Mouse (Mus musculus) layer of hippocampus, adult 9-11 months (tissue): ENCODE data around the gene N4bp1.

Experiments used
- DNase-seq: peaks from one replicate; pipeline ENCODE4 v3.0.0; 2022

The N4bp1 gene

DNA sequence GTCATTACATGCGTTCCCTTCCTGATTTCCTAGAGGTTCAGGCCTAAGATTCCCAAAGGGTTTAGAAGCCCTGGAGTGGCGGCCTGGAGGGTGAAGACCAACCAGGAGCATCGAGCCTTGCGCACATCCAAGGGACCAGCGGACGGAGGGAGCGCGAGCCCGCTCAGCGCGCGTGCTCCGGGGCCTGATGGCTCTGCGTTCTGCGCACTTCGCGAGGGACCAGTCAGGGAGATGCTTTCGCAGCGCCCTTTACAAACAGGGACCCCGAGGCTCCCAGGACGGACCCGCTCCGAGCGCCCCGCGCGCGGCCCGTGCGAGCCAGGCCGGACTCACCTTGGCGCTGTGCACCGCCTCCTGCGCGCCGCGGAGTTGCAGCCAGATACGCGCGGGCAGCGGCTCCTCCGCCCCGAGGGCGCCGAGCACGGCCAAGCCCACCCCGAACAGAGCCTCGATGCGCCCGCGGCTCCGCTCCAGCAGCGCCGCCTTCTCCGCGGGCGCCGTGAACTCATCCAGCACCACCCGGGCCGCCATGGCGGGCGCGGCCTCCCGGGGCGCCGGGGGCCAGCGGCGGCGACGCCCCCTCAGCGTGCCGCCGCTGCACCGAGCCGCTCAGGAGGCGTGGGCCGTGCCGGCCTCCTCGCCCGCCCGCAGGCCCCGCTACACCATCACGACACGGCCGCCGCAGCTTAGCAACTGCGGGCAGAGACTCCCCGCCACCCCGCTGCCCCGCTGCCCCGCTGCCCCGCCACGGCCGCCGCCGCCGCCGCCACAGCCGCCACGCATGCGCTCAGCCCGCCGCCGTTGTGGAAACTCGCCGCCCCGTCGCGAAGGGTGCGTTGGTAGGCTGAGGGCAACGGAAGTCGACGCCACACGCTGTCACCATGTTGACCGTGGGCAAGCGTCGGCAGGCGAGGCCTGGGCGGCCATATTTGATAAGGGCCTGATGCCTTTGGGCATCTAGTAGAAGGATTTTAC is at the start of gene N4bp1:
Gene N4bp1 (minus strand): TSS at position 770 of the 975 bp plus-strand sequence.
- DNase-seq: peak; percentile 94

DNA sequence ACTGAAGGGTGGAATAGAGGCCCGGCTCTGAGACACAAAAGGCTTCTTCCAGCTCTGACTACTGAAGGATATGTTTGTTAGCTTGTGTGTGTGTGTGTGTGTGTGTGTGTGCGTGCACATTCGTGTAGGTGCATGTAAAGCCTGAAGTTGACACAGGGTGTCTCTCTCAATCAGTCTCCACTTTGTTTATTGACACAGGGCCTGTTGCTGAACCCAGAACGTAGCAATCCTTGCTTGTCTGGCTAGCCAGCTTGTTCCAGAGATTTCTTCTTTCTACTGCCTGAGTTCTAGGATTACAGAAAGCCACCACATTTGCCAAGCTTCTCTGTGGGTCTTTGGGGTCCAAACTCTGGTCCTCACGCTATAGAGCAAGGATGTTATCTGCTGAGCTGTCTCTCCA is 49.8 kb upstream of the N4bp1 start:
- DNase-seq: no peak

DNA sequence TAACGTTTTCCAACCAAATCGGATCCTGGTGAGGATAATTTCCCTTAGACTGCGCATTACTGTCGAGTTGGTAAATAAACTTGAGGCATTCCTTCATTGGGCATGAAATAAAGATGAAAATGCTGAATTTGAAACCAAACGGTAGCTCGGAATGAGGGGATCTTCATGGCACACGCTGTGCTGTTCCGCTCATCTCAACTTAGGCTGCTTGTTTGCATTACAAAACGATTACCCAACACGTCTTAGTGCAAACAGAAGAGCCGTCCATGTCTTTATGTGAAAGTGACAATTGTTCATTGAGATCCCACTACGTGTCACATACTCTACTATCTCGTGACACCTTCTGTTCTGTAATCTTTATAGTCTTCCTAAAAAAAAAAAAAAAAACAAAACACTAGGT is 49.3 kb upstream of the N4bp1 start:
- no peak for DNase-seq

DNA sequence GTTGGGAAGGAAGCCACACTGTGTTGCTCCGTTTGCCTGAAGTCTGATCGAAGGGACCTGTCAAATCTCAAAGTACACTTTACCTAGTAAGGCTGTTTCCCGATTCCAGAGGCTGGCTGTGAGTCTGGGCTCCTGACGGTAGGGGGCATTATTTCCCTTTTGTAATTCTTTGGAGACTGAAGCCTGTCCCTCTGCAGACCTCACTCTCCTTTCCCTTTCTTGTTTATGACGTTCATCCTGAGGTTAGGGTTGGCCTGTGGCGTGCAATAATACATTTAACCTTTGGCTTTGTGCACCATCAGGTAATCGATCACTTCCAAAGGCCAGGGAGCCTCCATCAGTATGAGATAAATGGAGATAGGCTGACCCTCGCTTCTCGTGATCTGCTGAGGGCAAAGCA is 48.8 kb upstream of the N4bp1 start:
- DNase-seq: peak; percentile 31

DNA sequence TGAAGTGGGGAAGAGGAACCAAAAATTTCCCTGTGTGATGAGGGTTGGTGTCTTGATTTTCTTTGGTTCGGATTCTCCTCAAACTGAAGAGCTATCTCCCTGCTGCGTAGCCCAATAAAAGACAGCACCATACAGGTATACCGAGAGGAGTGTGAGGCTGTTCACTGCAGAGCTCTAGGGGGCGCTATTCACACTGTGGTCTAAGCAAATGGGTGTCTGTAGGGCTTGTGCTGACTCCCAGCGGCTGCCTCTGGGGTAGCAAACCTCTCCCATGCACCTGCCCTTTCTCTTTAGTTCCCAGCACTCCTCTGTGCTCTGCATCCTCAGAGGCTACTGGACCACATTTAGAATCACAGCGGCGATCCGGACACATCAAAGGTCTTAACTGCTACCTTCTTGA is 41.2 kb upstream of the N4bp1 start:
- no peak for DNase-seq

DNA sequence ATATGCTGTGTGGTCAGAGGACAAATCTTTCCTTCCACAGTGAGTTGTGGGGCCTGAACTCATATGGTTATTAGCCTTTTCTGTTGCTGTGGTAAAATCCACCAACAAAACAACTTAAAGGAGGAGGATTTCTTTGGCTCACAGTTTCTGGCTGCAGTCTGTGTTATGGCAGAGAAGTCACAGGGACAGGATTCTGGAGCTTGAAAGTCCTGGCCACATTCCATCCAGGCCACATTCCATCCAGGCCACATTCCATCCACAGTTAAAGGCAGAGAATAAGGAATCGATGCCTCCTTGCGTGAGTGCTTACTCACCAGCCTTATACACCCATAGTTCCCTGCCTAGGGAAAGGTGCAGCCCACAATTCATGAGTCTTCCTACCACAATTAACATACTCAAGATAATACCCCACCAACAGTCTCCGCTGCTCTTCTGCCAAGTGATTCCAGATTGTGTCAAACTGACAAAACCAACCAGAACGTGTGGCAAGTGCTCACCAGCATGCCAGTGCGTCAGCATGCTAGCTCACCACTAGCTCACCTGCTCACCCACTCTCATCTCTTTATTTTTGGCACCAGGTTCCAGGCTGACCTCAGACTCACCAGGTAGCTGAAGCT is 38.3 kb upstream of the N4bp1 start:
- no peak for DNase-seq

DNA sequence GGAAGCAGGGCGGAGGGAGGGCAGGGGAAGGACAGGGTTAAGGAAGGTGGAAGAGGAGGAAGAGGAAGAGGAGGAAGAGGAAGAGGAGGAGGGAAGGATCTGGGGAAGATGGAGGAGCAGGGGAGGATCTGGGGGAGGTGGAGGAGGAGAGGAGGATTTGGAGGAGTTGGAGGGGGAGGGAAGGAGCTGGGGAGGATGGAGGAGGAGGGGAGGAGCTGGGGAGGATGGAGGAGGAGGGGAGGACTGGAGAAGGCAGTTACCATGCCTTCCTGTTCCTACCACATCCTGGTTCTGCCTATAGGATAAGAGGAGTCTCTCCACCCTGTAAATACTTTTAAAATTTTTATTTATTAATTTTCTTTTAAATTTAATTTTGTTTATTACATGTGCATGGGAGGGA is 37.6 kb upstream of the N4bp1 start:
- no peak for DNase-seq

DNA sequence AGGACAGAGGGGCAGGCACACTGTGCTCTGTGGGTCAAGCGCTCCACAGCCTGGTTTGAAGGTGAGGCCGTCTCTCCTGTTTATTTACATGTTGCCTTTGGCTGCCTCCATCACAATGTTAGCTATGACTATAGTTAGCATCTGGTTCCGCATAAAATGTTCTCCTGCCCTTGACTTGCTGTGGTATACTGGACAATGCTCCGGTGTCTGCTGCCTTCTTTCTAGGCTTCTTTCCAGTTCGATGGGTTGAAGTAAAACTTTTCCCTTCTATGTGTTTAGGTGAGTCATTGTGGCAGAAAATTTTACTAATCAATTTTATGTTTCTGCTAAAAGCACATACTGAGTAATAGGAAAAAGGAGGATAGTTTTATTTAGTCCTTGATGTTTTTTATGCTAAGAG is 37.1 kb upstream of the N4bp1 start:
- DNase-seq: no peak

DNA sequence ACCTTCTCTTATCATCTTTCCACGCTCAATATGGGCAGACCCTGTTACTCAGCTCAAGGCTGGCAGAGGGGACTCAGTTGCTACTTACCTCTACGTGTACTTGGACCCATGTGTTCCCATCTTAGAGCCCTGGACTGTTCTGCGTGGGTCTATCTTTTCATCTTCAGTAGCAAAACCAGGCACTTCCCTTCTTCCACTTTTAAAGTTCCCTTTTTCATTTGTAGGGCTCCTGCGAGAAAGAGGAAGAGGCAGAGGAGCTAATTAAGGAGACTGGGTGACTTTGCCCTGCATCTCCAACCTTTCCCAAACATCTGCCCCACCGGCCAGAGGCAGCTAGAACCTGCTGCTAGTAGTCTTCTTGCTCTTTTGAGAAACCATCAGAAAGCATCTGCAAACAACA is 35.9 kb upstream of the N4bp1 start:
- DNase-seq: no peak

DNA sequence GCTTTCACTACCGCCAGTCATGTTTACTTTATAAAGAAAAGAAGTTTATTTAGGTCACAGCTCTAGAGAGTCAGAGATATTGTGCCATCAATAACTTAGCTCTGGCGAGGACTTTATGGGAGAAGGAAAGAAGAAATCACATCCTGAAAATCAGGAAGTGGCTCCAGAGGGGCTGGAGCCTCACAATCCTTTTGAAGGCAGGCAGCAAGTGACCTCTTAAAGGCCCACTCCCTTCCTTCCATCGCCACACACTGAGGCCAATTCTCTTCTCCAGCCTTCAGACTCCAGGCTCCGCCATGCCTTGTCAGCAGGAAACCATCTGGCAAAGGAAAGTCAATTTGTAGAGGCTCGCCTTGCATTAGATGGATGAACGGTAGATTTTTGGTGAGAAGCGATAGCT is 35.4 kb upstream of the N4bp1 start:
- no peak for DNase-seq

DNA sequence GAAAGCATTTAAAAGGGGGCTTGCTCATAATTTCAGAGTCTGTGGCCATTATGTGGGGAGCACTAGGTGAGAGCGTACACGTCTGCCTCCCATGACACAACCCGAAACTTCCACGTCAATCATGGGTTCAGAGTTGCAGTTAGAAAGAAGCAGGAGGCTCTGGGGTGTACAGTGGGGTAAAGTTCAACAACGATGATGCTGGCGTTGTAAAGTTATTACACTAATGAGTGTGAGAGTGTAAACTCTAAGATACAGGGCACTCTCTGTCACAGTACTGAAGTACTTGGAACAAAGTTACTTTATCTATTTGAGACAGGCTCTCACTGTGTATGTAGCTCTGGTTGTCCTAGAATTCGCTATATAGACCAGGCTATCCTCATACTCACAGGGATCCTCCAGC is 35.0 kb upstream of the N4bp1 start:
- no peak for DNase-seq

DNA sequence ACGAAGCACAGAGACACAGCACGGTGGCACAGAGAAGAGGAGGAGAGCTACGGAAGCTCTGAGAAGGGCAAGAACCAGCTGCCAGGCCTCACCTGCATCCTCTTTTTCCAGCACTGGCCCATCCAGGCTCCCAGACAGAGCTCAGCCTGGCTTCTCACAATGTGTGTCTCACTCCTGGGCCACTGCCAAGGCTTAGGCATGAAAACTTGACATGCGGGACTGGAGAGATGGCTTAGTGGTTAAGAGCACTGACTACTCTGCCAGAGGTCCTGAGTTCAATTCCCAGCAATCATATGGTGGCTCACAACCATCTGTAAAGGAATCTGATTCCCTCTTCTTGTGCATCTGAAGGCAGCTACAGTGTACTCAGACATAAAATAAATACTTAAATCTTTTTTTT is 34.2 kb upstream of the N4bp1 start:
- no peak for DNase-seq

DNA sequence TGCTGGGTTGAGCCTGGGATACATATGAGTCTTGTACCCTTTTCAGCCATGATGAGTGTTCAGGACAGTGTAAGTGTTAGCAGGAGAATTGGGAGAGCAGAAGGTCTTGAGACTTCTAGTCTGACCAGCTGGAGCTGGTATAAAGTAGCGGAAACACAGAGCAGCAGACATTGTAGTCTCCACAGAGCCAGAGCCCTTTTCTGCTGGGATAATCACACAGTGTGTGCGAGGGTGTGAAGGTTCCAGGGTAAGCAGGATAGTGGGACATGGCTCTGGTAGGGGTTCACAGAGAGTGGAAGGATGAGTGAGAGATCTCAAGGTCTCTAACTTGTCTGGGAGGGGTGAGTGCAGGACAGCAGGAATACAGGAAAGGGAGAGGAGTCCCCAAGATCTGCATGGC is 33.0 kb upstream of the N4bp1 start:
- DNase-seq: no peak

DNA sequence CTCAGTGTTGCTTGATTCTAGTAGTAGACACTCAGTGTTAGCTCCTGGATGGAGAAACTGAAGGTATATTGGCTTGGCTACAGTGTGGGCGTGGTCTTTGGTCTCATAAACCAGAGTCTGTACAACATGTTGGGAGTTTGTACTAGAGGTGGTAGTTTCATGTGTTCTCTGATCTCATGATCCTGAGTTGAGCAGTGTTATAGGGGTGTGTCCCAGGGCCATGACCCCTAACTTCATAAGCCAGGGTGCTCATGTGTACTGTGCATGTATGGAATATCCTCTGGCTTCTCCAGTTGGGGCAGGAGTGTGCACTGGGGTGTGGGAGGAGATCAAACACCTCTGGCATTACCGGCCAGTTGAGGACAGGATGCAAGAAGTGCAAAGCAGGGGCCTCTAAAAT is 32.6 kb upstream of the N4bp1 start:
- DNase-seq: no peak

DNA sequence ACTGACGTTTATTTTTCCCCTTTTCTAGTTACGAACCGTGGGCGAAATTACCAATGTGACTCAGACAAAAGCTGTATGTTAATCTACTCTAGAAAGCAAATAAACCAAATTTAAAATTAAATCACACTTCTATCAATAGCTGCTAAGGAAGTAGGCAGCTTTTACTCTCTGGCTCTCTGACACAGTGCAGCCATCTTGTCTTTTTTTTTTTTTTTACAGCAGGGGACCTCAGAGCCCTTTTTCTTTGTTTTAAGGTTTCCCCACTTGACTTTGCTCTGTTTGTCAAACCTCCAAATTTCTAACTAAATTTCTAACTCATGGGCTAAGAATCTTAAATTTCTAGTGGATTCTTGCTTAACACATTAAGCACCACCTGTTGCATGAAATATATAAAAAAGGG is 31.3 kb upstream of the N4bp1 start:
- DNase-seq: no peak

DNA sequence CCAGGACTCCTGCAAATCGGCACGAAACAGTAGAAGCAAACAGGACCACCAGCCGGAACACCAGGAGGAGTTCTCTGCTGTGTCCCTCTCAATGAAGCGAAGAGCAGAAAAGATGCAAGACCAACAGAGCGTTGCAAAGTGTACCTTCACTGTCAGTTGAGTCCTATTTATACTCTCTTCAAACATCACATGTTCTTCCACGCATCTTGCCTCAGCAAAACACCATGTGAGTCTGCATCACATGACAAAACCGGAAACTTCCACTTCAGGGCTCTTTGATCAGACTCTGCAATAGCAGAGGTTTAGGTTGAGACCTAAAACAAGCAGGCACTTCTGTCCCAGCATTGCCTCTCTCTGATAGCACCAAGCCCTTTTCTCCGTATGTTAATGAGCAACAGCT is 26.1 kb upstream of the N4bp1 start:
- DNase-seq: no peak

DNA sequence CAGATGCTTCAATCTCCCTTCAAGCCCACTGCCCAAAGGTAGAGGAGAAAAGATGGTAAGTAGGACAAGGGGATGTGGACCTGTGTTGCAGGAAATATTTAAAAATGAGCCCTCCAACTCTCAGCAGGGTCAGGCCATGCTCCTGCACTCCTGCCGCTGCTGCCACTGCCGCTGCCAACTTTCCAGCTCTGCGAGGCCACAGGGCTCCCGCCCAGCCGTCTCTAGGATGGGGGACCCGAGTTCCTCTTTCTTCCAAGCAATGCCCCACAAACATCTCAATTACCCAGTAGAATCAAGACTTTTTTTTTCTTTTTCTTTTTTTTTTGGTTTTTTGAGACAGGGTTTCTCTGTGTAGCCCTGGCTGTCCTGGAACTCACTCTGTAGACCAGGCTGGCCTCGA is 25.2 kb upstream of the N4bp1 start:
- DNase-seq: no peak

DNA sequence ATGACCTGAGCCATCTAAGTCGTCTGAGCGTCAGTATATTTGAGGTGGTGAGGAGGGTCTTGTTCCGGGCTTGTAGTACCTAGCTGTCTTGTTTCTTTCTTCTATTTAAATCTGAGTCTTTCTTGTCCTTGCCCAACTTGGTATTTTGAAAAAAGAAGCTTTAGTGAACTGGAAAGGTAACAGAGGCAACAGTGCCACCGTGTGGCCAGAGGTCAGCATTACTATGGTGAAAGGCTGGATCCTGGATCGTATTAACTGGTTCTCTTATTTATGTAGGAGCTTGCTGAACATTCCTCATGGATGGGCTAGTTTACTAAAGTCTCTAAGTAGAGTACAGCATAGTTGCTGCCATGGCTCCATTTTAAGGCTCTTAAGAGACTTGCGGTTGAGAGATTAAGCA is 23.5 kb upstream of the N4bp1 start:
- DNase-seq: peak; percentile 46

DNA sequence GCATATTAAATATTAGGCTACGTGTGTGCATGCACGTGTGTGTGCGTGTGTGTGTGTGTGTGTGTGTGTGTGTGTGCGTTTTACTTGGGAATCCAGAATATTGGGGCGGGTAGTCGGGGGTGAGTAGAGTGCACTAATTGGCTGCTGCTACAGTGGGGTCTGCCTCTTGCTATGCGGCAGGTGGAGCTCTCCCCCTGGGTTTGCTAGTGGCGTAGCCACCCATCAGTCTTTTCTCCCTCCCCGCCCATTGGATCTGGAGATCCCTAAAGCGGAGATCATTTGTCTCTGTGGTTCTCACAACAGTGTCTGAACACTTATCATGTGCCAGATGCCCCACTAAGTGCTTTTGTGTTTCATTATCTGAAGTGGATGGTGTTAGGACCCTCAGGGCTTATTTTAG is 19.9 kb upstream of the N4bp1 start:
- DNase-seq: no peak

DNA sequence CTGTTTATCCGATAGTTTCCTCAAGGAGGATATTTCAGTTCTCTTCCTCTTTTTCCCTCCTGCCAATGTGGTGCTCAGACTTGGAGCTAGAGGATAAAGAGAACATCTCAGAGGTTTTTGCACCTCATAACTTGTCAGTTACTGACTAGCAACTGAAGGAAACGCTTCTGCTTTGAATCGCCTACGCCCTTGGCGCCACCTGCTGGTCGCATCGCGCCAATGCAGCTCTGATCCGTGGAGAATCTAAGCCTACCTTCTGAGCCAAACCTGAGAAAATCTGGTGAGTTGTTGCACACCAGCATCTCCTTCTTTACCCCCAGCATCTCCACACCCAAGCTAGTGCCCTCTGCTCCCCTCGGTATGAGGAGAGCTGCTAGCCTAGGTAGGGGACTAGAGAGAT is 18.0 kb upstream of the N4bp1 start:
- peak; percentile 75 for DNase-seq

DNA sequence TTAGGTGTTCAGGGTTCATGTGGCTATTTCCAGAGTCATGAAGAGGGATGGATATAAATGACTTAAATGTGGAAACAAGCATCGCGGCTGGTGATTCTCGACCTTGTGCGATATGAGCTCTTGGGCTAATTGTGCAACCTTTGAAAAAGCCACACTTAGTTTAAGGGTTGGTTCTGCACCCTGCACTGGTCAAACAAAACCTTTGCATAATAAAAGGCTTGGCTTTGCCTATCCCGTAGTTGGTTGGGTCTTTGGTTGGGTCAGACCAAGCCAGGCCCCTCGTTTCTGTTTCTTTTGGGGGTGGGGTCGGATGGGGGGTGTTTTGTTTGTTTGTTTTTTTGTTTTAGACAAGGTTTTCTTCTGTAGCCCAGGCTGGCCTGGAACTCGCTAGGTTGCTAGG is 17.6 kb upstream of the N4bp1 start:
- no peak for DNase-seq

DNA sequence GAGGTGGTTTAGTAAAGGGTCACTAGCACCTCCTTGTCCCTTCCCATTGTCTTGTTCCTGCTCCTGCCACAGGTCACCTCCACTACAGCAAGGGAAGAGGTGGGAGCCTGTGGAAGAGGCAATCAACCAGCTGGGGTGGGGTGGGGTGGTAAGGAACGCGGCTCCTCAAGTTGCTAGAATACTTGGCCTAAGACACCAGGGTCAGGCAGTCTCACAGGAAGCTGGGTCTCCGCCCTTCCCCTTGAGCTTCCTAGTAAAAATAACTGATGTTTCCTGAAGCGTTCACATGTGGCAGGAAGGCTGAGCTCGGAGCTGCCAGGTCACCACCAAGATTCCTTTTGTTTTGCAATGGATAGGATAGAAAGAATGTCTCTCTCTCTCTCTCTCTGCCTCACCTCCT is 16.9 kb upstream of the N4bp1 start:
- DNase-seq: no peak

DNA sequence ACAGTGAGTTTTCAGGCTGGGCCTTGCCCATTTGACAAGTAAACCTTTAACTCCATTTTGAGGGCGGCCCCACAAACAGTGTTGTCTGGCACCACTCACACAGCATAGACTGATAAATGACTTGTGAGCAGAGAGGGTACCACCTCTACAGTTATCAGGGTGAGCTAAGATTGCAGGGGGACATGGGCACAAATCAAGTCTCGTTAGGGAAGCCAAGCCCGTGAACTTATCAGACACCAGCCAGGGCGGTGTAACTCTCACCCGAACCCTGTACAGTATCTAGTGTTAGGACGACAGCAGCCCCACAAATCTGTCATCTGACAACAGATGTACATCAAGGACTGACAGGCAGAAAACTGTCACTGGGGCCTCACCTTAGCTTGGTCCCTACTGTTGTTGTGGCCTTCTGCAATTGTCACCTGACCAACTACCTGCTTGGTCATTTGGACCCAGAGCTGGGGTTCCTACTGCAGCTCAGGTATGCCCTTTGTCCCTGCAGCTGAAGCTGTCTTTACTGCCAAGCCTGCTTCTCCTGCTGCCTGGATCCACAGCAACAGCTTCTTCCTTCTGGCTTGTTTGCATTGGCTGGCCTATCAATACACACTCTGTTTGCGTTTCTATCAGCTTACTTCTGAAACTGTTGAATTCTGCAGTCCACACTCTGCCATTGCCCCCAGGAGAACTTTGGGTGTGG is 12.8 kb upstream of the N4bp1 start:
- no peak for DNase-seq

DNA sequence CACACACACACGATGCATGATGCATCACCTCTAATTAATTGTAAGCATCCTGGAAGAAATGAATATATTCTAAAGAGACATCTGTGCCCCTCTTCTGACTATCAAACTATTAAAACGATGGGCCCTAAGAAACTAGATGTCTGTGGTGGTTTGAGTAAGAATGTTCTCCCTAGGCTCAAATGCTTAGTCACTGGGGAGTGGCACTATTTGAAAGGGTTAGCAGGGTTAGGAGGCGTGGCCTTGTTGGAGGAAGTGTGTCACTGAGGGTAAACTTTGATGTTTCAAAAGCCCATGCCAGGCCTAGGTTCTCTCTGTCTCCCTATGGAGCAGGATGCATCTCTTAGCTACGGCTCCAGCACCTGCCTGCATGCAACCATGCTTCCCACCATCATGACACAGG is 10.3 kb upstream of the N4bp1 start:
- DNase-seq: no peak
